Mouse (Mus musculus): ENCODE measurements around the gene Medag. TPM values are rescaled to one million over a fixed set of nuclear protein-coding genes. Genes with fewer than 3 reads are reported as not detected.

Gene Medag
- 3.2 TPM in 2 replicates for polyA plus RNA-seq (2015; fragmentation: Nextera tagmentation; extraction: Ambion mirVana)

GRCm38 (mm10) chr5:149411509-149412193 is at the start of gene Medag:
Gene Medag, plus strand, starts transcription at chr5:149411749.

DNA sequence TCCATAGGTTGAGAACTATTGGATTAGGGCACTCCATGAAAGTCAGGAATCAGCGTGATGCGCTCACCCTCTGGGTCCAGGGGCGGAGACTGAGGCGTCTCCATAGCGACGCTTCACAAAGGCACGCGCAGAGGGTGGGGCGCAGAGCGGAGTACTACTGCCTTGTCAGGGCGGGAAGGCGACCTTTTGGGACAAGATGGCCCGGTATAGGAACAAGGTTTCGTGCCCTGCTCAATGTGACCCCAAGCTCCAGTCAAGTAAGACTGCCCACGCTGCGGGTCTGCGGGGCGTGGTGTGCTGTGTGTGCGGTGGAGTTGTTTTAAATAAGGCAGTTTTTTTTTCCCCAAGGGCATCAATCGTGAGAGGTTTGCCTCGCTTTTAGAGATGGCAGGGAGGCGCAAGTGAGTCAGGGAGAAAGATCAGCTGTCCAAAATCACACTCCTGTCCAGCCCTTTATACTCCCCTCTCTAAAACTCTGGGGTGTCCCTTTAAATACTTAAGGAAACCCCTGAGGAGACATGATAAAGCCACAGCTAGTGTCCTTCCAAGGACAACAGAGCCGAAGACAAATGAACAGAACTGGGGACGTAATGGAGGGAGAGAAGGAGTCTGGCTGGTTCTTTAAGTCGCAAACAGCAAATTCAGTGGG is 28.1 kb downstream of the Medag start, which contains the start of gene Tex26:
Gene Tex26, plus strand, starts transcription at position 130 of the 649 bp plus-strand sequence.

Other genes starting within 250 kb of the Medag start
- 42.7 and 46.0 TPM in 2 replicates for gene Uspl1, start 227.4 kb upstream of the Medag start, polyA plus RNA-seq (2015; fragmentation: Nextera tagmentation; extraction: Ambion mirVana)
- gene Hmgb1, start 227.3 kb upstream of the Medag start, polyA plus RNA-seq (2015; fragmentation: Nextera tagmentation; extraction: Ambion mirVana) = 579 and 668 TPM in 2 replicates
- 18.3 and 20.7 TPM in 2 replicates for gene Alox5ap, start 147.0 kb upstream of the Medag start, polyA plus RNA-seq (2015; fragmentation: Nextera tagmentation; extraction: Ambion mirVana)
- 0.68 and 1.3 TPM in 2 replicates for gene Tex26, start 27.9 kb downstream of the Medag start, polyA plus RNA-seq (2015; fragmentation: Nextera tagmentation; extraction: Ambion mirVana)
- 0.09 and 0.12 TPM in 2 replicates for gene Wdr95, start 116.9 kb downstream of the Medag start, polyA plus RNA-seq (2015; fragmentation: Nextera tagmentation; extraction: Ambion mirVana)
- 55.7 and 58.5 TPM in 2 replicates for gene Hsph1, start 224.6 kb downstream of the Medag start, polyA plus RNA-seq (2015; fragmentation: Nextera tagmentation; extraction: Ambion mirVana)